ENCODE assay signal across 8 mouse cellular contexts in genomic region chr1:181881532-181881931, GRCm38 (mm10). TPM values are rescaled to one million over a fixed set of nuclear protein-coding genes. Genes with fewer than 3 reads are reported as not detected.
DNase-seq lines count a peak whose midpoint lies in the region; ATAC-seq and TF ChIP-seq lines count a peak whose summit lies in the region.

No protein-coding gene starts in this region.

- no peaks in the 10 kb centered on the region for H3K27me3 ChIP-seq in limb, embryonic 15.5 days
- no peaks in the 10 kb centered on the region for H3K27me3 ChIP-seq in midbrain, embryonic 15.5 days (replicated peaks)

- H3K9ac ChIP-seq in limb, embryonic 15.5 days = no peak overlapping the region
- H3K9ac ChIP-seq in midbrain, embryonic 15.5 days = no peak overlapping the region

- TF ChIP-seq CTCF in cortical plate, adult 2 months (IDR thresholded peaks at IDR 0.05; ENCODE audit: extremely low read depth, insufficient read depth, low read length) = peak; percentile 66

- TF ChIP-seq POLR2A in cortical plate, adult 2 months (IDR thresholded peaks at IDR 0.05; ENCODE audit: extremely low read depth, insufficient read depth, low read length) = no peak

- H3K36me3 ChIP-seq in limb, embryonic 15.5 days = no peaks in the 10 kb centered on the region
- no peaks in the 10 kb centered on the region for H3K36me3 ChIP-seq in midbrain, embryonic 15.5 days (replicated peaks)

- DNase-seq in urinary bladder, adult 18-20 months (ENCODE audit: low spot score in 2 of 2) = peak; percentile 30 to 57
- no peak for DNase-seq in urinary bladder, postnatal 10 days (ENCODE audit: low spot score)
- peak; percentile 95 for DNase-seq in heart, adult 11 months
- DNase-seq in kidney, adult 18-20 months = peak; percentile 74
- peak; percentile 72 to 79 for DNase-seq in spleen, postnatal 36 days (ENCODE audit: low spot score in 2 of 2)

- peak; percentile 50 for ATAC-seq in limb, embryonic 15.5 days (ENCODE audit: insufficient number of reproducible peaks, low FRiP score, low TSS enrichment, low read depth)
- peak; percentile 72 for ATAC-seq in midbrain, embryonic 15.5 days (replicated peaks)

- H3K4me2 ChIP-seq in limb, embryonic 15.5 days = peak overlapping the region; percentile 17; the same call in 1 of the 2 replicates
- no peak overlapping the region for H3K4me2 ChIP-seq in midbrain, embryonic 15.5 days

- 25% methylated on average over 8 of the region's 8 CpGs for WGBS in limb, embryonic 15.5 days
- WGBS in midbrain, embryonic 15.5 days = 28% methylated on average over 8 of the region's 8 CpGs

- H3K4me1 ChIP-seq in cortical plate, adult 2 months (ENCODE audit: control insufficient read depth, insufficient read depth, low read length) = no peaks in the 10 kb centered on the region
- peaks cover 10% of the 10 kb centered on the region for H3K4me1 ChIP-seq in limb, embryonic 15.5 days
- peaks cover 9% of the 10 kb centered on the region; the same call in 1 of the 2 replicates for H3K4me1 ChIP-seq in midbrain, embryonic 15.5 days

- H3K9me3 ChIP-seq in limb, embryonic 15.5 days = no peaks in the 10 kb centered on the region
- H3K9me3 ChIP-seq in midbrain, embryonic 15.5 days = no peaks in the 10 kb centered on the region

- H3K4me3 ChIP-seq in cortical plate, adult 2 months (ENCODE audit: insufficient read depth, low read length) = no peak overlapping the region
- no peak overlapping the region for H3K4me3 ChIP-seq in limb, embryonic 15.5 days
- no peak overlapping the region for H3K4me3 ChIP-seq in midbrain, embryonic 15.5 days

- no peak overlapping the region for H3K27ac ChIP-seq in cortical plate, adult 2 months (ENCODE audit: insufficient read depth, low read length)
- no peak overlapping the region; the same call in 1 of the 2 replicates for H3K27ac ChIP-seq in limb, embryonic 15.5 days
- no peak overlapping the region for H3K27ac ChIP-seq in midbrain, embryonic 15.5 days

RNA-seq across cellular contexts. Expression of gene Lbr, which starts 38.7 kb away (rescaled TPM):
- polyA plus RNA-seq in cortical plate, adult 2 months (2012; rRNA removed) = 12.6 and 12.7 TPM in 2 replicates
- 96.8 and 101 TPM in 2 replicates for polyA plus RNA-seq in limb, embryonic 15.5 days (2015; fragmentation: Nextera tagmentation; extraction: Ambion mirVana)
- polyA plus RNA-seq in midbrain, embryonic 15.5 days (2015; fragmentation: Nextera tagmentation; extraction: Ambion mirVana) = 27.9 and 32.1 TPM in 2 replicates
